Mouse (Mus musculus) mature B cell (primary cell): ENCODE data around the gene Gna11.

Experiments
- in situ Hi-C: fragments of 300-500 bp; cut with MboI; formaldehyde crosslinking; loops from 2 replicates; pipeline ENCODE4 v1.14.3; 2019

Gene Gna11

DNA sequence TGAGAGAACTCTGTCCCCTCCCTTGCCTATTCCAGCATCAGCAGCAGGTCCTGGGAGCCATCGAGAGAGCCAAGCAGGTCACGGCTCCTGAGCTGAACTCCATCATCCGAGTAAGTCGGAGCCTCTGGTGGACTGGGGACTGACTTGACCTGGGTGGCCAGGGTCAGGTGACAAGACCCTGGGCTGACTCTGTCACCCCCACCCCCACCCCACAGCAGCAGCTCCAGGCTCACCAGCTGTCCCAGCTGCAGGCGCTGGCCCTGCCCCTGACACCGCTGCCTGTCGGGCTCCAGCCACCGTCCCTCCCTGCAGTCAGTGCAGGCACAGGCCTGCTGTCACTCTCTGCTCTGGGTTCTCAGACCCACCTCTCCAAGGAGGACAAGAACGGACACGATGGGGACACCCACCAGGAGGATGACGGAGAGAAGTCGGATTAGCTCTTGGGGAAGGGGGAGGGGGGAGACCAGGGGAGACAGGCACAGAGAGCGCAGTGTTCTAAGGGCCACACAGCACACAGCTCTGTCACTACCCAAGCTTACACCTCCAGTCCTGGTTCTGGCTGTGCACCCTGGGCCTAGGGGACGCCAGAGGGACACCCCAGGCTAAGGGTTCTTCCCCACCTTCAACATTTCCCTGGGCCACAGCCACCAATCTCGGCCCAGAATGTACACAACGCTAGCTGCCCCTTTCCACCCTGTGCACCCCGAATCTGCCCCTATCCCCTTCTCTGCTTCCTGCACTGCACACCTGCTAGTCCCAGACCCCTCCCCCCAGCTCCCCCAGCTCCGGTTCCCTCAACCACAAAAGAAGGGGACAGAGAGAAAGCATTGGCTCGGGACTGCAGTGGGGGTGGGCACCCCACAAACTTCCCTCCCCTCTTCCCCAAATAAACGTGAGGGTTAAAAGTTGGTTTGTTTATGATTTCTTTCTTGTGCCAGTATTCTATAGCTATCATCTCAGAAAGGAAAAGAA is 20.6 kb upstream of the Gna11 start:
- in situ Hi-C loops: loop anchor here (5.0 kb wide), 1 partner anchor 37 kb away; the partner anchor contains the start of gene Tle6

DNA sequence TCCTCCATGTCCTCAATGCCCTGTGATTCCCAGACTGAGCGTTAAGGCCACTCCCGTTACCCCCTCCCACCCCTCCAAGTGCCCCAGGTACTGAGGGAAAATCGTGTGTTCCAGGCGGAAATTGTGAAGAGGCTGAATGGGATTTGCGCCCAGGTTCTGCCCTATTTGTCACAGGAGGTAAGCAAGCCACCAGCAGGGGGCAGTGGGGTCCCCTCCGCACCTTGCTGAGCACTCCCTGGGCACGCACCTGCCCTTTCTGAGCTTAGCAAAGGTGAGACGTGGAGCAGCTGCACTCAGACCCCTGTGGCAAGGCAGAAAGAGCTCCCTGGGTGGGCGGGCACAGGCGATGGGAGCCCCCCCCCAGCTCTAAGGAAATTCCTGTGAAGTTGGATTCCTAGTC is 19.7 kb upstream of the Gna11 start:
- in situ Hi-C loops: loop anchor here (5.0 kb wide), 1 partner anchor 38 kb away; the partner anchor contains the start of gene Tle6

DNA sequence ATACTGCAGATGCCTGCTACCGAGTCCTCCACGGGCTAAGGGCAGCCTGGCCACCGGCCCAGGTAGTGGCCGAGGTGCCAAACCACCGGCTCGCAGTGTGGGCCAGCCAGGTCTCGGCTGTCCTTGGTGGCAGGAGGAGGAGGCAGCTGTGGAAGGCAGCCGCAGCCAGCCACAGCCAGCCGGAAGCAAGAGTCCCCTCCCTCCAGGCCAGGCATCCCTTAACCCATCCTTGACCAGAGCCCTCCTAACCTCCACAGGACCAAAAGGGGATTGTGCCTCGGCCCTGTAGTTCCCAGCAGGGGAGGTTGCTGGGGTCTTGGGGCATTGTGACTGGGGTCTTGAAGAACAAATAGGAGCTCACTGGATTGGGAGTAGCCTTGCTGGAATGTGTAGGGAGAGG is 19.2 kb upstream of the Gna11 start:
- in situ Hi-C loops: no loop called here

DNA sequence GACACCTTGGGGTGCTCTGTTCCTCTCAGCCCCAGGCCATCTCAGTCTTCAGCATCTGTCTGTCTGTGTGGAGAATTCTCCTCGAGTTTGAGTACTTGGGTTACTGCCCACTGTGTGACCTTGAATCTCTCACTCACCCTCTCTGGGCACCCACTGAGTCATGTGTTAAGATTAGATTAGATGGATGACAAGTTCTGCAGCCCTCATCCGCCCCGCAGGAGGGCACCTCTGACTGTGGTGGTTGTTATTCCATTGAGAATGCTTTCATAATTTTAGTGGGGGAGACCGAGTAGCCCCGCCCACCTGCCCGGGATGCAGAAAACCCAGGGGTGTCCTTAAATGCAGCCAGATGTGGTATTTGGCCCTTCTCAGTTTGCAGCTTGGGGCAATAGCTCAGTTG is 18.5 kb upstream of the Gna11 start:
- in situ Hi-C loops: no loop called here

DNA sequence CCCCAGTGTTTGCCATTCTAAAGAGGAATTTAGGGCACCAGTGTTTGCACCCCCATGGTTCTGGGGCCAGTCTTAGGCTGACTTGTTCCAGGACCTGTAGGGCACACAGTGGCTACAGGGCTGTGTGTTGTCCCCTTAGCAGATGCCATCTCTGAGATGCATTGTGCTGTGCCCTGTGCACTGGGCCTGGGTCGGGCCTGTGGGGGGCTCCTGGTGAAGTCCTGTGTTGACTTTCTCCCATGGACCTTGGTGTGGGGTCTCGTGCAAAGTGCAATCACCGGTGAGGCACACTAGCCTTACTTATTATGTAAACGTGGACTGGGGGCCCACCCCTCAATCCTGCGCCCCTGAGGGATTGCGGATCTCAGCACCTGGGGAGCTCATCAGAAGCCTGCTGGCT is 17.4 kb upstream of the Gna11 start:
- in situ Hi-C loops: no loop called here

DNA sequence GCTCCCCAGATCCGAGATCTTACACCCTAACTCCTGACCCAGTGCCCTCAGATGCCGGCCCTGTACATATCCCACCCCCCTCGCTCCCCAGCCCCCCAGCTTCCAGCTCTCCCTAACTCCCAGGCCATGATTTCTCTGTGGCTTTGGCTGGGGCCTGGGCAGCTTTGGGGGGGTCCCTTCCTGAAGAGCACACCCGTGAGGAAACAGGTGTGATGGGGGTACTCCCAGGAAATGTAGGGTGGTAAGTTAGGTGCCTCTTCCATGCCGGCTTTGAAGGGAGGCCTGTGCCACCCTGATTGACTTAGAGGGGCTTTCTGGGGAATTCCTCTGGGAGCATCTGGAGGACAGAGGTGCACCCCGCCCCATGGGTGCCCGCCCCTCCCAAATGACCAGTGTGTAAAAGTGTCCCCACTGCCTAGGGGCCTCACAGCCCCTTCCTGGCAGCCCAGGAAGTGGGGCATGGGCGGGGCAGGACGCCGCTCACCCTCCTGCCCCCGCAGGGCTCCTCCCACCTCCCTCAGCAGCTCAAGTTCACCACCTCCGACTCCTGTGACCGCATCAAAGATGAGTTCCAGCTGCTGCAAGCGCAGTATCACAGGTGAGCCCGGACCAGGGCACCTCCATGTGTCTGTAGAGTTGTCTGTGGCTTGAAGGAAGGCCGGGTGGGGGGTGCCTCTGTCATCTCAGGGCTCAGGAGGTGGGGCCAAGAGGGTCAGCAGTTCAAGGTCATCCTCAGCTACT is 15.9 kb upstream of the Gna11 start:
- in situ Hi-C loops: no loop called here

DNA sequence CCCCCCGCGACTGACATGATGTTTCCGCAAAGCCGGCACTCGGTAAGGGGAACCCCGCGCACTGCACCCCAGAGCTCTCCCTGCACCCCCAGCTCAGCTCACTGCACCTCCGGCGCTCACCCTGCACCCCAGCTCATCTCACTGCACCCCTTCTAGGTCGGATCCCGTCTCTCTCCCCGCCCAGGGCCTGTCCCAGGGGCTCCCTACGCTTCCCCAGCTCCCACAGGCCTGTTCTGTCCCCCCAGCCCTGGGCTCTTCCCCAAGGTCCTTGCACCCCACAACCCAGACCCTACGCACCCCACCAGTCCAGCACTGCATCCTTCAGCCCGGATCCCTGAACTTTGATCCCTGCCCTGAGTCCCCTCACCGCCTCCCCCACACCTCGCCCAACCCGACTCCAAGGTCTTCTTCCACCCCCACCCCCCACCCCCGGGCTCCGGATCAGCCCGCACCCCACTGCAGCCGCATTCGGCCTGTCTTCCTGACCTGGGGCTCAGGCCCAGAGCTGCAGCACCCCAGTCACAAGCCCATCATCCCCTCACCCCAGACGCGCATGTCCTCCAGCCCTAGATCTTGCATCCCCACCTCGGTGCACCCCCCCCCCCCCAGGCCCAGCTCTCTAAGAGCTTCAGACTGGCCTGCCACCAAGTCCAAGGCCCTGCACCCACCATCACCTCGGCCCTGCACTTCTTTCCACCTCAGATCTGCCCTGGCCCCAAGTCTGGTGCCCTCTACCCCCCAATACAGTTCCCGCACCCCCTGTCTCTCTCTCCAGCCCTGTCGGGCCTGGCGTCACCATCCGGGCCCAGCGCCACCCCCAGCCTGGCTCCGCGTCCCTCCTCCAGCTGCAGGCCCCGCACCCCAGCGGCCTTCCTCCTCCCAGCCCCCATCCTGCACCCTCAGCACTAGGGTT is 14.9 kb upstream of the Gna11 start:
- in situ Hi-C loops: no loop called here

DNA sequence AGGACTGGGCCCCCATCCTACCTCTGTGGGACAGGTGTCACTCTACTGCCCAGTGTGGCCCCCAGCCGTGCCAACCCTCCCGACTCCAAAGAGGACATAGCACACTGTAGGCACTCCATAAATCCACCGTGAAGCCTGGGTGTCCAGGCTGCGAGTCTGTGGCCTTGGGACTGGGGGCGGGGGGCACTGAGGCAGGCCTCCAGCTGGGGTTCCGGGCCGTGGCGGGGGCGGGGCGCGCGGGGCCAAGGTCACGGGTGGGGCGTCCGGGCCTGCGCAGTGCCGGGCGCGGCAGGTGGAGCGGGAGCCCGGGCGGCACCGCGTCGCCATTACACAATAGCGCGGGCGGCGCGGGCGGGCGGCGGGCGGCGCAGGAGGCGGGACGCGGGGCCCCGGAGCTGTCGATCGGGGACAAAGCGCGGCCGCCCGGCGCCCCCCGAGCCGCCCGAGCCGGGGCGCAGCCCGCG is 14.2 kb upstream of the Gna11 start, which contains the start of gene Aes:
TSS of gene Aes (plus strand) at position 326 of the 464 bp plus-strand sequence.
- in situ Hi-C loops: no loop called here

DNA sequence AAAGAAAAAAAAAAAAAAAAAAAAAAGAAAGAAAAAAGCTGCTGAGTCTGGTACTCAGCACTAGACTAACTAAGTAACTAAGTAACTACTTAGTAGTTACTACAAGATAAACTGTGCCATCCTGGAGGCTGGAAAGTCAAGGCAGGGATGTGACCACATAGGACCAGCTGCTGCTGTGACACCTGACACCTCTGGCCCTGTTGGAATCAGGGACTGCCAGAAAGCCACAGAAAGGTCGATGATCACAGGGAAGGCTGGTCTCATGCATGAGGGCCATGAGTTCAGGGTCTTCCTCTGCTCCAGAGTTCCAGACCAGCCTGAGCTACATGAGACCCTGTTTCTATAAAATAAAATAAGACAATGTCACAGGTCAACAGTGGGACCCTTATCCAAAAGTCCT is 12.5 kb upstream of the Gna11 start:
- in situ Hi-C loops: no loop called here

DNA sequence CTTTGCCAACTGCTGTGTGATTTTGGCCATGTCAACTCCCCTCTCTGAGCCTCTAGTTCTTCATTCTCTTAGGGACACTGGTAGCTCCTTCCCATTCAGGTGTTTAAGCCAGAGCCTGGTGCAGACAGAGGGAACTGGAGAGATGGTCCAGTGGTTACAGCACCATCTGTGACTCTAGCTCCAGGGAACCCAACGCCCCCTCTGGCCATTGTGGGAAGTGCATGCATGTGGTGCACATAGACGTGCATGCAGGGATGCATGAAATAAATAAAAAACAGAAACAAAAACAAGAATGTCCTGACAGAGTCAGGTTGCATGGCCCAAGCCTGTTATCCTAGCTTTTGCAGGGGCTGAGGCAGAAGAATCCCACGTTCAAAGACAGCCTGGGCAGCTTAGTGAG is 11.3 kb upstream of the Gna11 start:
- in situ Hi-C loops: no loop called here

DNA sequence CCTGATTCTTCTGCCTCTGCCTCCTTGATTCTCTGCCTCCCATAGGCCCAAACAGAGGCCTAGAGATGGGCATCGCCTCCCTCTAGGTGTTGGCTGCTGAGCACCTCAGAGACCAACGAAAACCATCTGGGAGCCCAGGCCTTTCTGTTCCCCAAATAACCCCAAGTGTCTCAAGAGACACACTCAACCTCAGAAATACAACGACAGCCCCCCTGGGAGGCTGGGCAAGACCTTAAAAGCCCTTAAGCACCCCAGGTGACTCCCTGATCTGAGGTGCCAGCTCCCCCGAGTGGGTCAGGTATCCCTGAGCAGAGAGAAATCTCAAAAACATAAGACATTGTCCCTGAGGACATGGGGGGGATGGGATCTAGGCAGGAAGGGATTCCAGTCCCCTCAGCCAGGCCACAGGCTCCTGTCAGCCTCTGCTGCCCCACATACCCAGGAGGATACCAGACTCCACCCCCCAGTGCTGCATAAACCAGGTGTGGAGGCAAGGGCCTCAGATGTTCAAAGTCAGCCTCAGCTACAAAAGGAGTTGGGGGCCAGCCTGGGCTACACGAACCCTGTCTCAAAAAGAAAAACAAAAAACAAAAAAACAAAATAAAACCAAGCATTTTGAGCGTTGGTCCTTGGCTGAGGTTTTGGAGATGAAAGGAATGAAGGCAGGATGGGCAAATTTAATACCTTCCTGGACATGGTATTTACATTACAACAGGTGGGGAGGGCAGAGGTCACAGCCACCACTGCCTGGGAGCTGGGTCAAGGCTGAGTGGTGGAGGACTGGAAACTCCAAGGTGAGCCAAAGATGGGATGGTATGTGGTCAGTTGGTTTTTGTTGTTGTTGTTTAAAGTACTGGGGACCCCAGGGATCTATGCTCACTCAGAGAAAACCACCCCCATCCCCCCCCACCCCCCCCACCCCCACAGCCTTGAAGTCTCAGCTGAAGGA is 9.1 kb upstream of the Gna11 start:
- in situ Hi-C loops: no loop called here

DNA sequence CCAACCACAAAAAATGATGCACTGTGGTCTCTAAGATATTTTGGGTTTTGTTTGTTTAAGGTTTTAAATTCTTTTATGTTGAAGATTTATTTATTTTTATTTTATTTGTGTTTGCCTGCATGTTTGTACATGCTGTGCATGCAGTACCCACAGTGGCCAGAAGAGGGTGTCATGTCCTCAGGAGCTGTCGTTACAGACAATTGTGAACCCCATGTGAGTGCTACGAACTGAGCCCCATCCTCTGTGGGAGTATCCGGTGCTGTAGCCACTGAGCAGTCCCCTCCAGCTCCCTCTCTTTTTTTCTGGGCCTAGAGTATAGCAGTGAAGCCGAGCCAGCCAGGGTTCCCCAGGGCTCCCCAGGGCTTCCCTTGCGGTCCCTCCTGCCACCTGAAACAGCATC is 8.2 kb upstream of the Gna11 start:
- in situ Hi-C loops: no loop called here

DNA sequence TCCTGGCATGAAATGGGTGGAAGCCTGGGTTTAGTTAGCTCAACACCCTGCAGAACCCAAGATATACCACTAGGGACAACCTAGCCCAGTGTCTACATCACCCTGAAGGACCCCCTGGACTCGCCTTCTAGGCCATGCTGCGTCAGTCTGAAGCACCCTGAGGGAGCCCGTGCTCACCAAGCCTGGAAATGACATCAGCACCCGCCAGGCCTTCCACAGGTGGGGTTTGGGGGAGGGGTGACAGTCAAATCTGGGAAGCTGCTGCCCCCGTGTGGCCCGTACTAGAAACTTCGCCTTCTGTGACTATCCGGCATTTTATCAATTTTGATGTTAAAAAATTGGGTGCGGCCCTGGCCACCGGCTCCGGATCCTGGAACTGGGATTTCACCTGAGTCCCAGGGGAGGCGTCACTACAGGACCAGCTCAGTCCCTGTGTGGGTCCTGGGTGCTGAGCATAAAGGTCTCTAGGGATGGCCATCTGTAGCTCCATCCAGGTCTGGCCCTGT is 6.7 kb upstream of the Gna11 start:
- in situ Hi-C loops: no loop called here

DNA sequence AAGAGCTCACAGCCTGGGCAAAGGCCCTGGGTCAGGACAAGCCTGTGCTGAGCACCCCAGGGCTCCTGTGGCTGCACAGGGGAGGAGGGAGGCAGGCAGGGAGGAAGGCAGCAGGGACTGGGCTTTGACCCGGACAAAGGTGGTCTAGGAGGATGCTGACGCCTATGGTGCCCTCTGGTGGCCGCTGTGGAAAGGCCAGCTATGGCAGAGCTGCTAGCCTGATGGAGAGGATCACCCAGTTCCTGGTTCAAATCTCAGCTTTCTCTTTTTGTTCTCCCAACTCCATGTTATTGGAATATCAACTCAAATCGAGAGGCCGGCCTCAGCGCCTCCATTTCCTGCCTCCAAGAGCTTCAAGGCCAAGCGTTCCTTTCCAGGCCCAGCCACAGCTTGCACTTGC is 5.3 kb upstream of the Gna11 start:
- in situ Hi-C loops: no loop called here

DNA sequence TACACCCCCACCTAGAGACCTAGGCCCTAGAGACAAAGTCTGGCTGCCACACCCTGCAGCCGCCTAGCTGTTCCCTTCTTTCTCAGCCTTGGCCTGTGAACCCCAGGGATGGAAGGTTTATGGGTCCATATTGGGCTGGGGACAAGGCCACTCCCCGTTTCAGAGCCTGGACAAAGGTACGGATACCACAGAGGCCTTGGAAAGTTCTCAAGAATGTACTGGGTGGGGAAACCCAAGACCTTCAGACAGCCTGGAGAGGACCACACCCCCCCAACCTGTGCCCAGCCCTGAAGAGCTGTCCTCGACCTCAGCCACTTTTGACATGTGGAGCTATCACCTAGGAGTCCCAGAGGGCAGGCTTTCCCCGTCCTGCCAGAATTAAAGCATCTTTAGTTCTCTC is 4.0 kb upstream of the Gna11 start:
- in situ Hi-C loops: no loop called here

DNA sequence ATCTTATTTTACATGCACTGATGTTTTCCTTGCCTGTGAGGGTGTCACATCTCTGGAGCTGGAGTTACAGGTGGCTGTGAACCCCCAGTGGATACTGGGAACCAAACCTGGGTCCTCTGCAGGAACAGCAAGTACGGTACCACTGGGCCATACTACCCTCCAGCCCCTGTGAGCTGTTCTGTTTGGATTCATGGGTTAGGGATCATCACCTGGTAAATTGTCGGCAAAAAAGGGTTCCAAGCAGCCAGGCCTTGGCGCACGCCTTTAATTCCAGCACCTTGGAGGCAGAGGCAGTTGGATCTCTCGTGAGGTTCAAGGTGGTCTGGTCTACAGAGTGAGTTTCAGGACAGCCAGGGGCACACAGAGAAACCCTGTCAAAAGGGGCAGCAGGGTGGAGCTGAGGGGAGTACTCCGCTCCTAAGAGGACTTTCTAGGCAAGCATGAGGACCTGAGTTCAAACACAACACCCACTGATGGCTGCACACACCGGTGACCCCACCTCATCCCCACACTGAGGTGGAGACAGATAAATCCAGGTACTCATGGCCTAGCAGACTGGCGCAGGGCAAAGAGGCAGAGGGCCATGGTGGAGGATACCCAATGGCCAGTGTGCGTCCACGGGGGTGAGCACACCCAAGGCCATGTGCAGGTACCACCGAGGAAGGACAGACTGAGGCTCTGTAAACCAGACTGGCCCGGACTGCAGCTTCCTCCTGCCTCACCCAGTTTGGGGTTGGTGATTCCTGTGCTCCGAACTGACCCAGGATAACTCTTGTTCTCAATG is 2.0 kb upstream of the Gna11 start:
- in situ Hi-C loops: no loop called here

DNA sequence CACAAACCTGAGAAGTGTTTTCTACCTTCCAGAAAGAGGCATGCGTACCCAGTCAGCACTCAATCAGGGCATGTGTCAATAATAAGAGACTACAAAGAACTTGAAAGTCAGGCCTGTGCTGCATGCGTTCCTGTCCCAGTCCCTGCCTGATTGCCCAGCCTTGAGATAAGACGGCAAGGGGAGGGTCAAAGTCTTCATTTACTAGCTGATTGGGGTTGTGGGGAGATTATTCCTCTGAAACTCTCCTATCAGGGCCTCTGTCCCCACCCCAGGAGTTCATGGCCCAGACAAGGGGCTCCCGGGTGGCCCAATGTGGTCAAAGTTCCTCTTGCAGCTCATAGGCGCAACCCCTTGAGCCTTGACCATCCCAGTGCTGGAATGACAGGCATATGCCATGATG is 1.3 kb upstream of the Gna11 start:
- in situ Hi-C loops: no loop called here

DNA sequence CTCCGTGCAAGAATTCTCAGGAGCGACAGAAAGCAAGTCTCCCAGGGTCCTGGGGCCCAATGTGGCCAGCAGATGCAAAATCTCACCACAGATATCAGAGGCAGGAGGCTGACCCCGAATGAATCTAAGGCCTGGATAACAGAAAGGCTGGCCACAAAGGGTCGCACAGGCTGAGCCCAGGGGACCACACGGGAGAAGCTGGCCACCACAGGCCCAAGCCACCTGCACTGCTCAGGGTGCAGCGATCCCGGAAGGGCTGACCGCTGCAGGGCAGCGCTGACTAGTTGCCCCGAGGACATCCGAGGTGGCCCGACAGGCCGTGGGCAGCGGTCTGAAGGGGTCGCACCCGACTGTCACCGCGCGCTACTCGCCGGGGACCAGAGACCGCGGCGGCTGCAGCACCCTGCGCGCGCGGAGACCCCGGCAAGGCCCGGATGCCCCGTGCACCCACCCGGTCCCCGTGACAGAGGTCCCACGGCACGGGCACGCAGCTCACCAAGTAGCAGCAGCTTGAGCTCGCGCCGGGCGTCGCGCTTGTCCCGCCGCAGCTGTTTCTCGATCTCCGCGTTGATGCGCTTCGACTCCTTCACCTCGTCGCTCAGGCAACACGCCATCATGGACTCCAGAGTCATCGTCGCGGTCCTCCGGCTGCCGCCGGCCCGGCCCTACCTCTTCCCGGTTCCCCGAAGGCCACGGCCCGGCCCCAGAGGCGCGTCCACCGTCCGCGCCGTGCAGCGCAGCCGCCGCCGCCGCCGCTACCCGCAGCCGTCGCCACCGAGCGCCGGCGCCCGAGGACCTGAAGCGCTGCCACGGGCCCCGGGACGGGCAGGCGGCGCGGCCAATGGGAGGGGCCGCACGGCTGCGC is 462 bp downstream of the Gna11 start:
- in situ Hi-C loops: no loop called here

DNA sequence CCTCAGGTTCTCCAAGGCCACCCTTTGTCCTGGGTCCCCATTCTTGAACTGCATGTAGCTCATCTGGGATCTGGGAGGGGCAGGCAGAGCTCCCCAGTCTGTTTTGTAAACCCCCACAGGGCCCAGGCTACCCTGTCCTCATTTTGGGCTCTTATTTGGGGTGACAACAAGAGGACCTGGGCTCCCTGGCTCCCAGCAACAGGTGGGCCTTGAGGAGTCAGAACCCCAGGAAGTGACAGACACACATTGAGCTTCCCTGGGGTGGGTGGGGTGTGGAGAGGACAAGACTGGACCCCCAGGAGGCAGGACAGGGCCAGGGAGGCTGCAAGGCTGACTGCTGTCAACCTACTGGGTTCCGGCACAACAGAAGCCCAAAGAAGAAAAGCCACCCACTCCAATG is 1.4 kb downstream of the Gna11 start:
- in situ Hi-C loops: no loop called here
